Mouse (Mus musculus) G1E (cell line): ENCODE measurements around the gene Mgmt.

Source experiments
- CTCF ChIP-seq: IDR thresholded peaks from 2 replicates; pipeline ENCODE4 v1.5.1; 2012; ENCODE audit warnings: low read depth, low read length, inconsistent platforms, mixed read lengths
- GATA1 ChIP-seq: IDR thresholded peaks from 2 replicates; pipeline ENCODE4 v1.6.1; 2012; ENCODE audit warnings: borderline replicate concordance, low read length, inconsistent platforms, mixed read lengths
- GATA2 ChIP-seq: IDR thresholded peaks from 2 replicates; pipeline ENCODE4 v1.6.1; 2012; ENCODE audit warnings: low read depth, low read length, inconsistent platforms, borderline replicate concordance
- POLR2AphosphoS5 ChIP-seq: IDR thresholded peaks from 2 replicates; pipeline ENCODE4 v1.6.1; 2012; ENCODE audit warnings: low read depth, low read length, inconsistent platforms; ENCODE audit not compliant: insufficient replicate concordance
- TAL1 ChIP-seq: conservative IDR thresholded peaks from 2 replicates; pipeline ENCODE4 v1.6.1; 2012; ENCODE audit warnings: low read depth, low read length, inconsistent platforms, mixed read lengths

GRCm38 (mm10) chr7:136920976-136921755, 26.8 kb downstream of the Mgmt start:
- TF ChIP-seq CTCF (no peak), TAL1 (no peak), GATA1 (no peak), POLR2AphosphoS5 (no peak), GATA2 (no peak)
